Mouse (Mus musculus): ENCODE results near the gene Itpkc. TPM values are rescaled to one million over a fixed set of nuclear protein-coding genes. Genes with fewer than 3 reads are reported as not detected.

Itpkc gene
- polyA plus RNA-seq, 1 experiment = 8.3 TPM

- H3K4me3 ChIP-seq (ENCODE audit: insufficient read depth, low read length) = no peak overlapping the region
- H3K27ac ChIP-seq (ENCODE audit: insufficient read depth, low read length) = no peak overlapping the region
- H3K4me1 ChIP-seq (ENCODE audit: control insufficient read depth, insufficient read depth, low read length) = no peaks in the 10 kb centered on the region
- TF ChIP-seq POLR2A (IDR thresholded peaks at IDR 0.05; ENCODE audit: low read depth, low read length) (no peak), CTCF (IDR thresholded peaks at IDR 0.05; ENCODE audit: borderline replicate concordance, insufficient read depth, low read length) (no peak)
These were observed 14.8 kb upstream of the Itpkc start for GRCm38 (mm10) chr7:27243211-27243610.

- Histone ChIP-seq H3K4me1 (ENCODE audit: control insufficient read depth, insufficient read depth, low read length) (peaks cover 4% of the 10 kb centered on the region; the same call in 1 of the 2 replicates), H3K4me3 (ENCODE audit: insufficient read depth, low read length) (no peak overlapping the region), H3K27ac (ENCODE audit: insufficient read depth, low read length) (no peak overlapping the region)
- TF ChIP-seq CTCF (IDR thresholded peaks at IDR 0.05; ENCODE audit: borderline replicate concordance, insufficient read depth, low read length) = no peak
- TF ChIP-seq POLR2A (IDR thresholded peaks at IDR 0.05; ENCODE audit: low read depth, low read length) = no peak
These were observed 10.1 kb upstream of the Itpkc start for GRCm38 (mm10) chr7:27238568-27238967.

GRCm38 (mm10) chr7:27237527-27237926 lies 9.1 kb upstream of the Itpkc start:
- TF ChIP-seq CTCF (IDR thresholded peaks at IDR 0.05; ENCODE audit: borderline replicate concordance, insufficient read depth, low read length) (no peak), POLR2A (IDR thresholded peaks at IDR 0.05; ENCODE audit: low read depth, low read length) (no peak)
- H3K4me1 ChIP-seq (ENCODE audit: control insufficient read depth, insufficient read depth, low read length) = peaks cover 5% of the 10 kb centered on the region; the same call in 1 of the 2 replicates

GRCm38 (mm10) chr7:27235726-27236125 lies 7.3 kb upstream of the Itpkc start:
- Histone ChIP-seq H3K27ac (ENCODE audit: insufficient read depth, low read length) (no peak overlapping the region), H3K4me3 (ENCODE audit: insufficient read depth, low read length) (no peak overlapping the region), H3K4me1 (ENCODE audit: control insufficient read depth, insufficient read depth, low read length) (peaks cover 7% of the 10 kb centered on the region; the same call in 1 of the 2 replicates)
- no peak for TF ChIP-seq CTCF (IDR thresholded peaks at IDR 0.05; ENCODE audit: borderline replicate concordance, insufficient read depth, low read length)
- TF ChIP-seq POLR2A (IDR thresholded peaks at IDR 0.05; ENCODE audit: low read depth, low read length) = peak; percentile 28

More at GRCm38 (mm10) chr7:27237527-27237926, 9.1 kb upstream of the Itpkc start:
- Histone ChIP-seq H3K4me3 (ENCODE audit: insufficient read depth, low read length) (no peak overlapping the region), H3K27ac (ENCODE audit: insufficient read depth, low read length) (no peak overlapping the region)

- TF ChIP-seq CTCF (IDR thresholded peaks at IDR 0.05; ENCODE audit: borderline replicate concordance, insufficient read depth, low read length) (no peak), POLR2A (IDR thresholded peaks at IDR 0.05; ENCODE audit: low read depth, low read length) (no peak)
- Histone ChIP-seq H3K4me1 (ENCODE audit: control insufficient read depth, insufficient read depth, low read length) (peaks cover 7% of the 10 kb centered on the region; the same call in 1 of the 2 replicates), H3K27ac (ENCODE audit: insufficient read depth, low read length) (peak overlapping the region; percentile 69), H3K4me3 (ENCODE audit: insufficient read depth, low read length) (peak overlapping the region; percentile 54)
These were observed 4.8 kb upstream of the Itpkc start for GRCm38 (mm10) chr7:27233300-27233699.

GRCm38 (mm10) chr7:27232781-27233281 lies 4.4 kb upstream of the Itpkc start, which contains the start of gene Coq8b:
Gene Coq8b, plus strand, starts transcription at chr7:27233023.
- H3K27ac ChIP-seq (ENCODE audit: insufficient read depth, low read length) = peak within 1 kb of the TSS; percentile 98
- peak within 1 kb of the TSS; percentile 54 for H3K4me3 ChIP-seq (ENCODE audit: insufficient read depth, low read length)
- TF ChIP-seq CTCF (IDR thresholded peaks at IDR 0.05; ENCODE audit: borderline replicate concordance, insufficient read depth, low read length) = no peak
- TF ChIP-seq POLR2A (IDR thresholded peaks at IDR 0.05; ENCODE audit: low read depth, low read length) = peak; percentile 79
- peaks cover 7% of the 10 kb centered on the region; the same call in 1 of the 2 replicates for H3K4me1 ChIP-seq (ENCODE audit: control insufficient read depth, insufficient read depth, low read length)

- peaks cover 8% of the 10 kb centered on the region for H3K4me1 ChIP-seq (ENCODE audit: control insufficient read depth, insufficient read depth, low read length)
- H3K4me3 ChIP-seq (ENCODE audit: insufficient read depth, low read length) = no peak overlapping the region
- TF ChIP-seq CTCF (IDR thresholded peaks at IDR 0.05; ENCODE audit: borderline replicate concordance, insufficient read depth, low read length) = no peak
- peak; percentile 54 for TF ChIP-seq POLR2A (IDR thresholded peaks at IDR 0.05; ENCODE audit: low read depth, low read length)
- H3K27ac ChIP-seq (ENCODE audit: insufficient read depth, low read length) = peak overlapping the region; percentile 97
These were observed 3.4 kb upstream of the Itpkc start for GRCm38 (mm10) chr7:27231693-27232331.

- Histone ChIP-seq H3K4me1 (ENCODE audit: control insufficient read depth, insufficient read depth, low read length) (peaks cover 12% of the 10 kb centered on the region), H3K27ac (ENCODE audit: insufficient read depth, low read length) (peak overlapping the region; percentile 97), H3K4me3 (ENCODE audit: insufficient read depth, low read length) (no peak overlapping the region)
- TF ChIP-seq POLR2A (IDR thresholded peaks at IDR 0.05; ENCODE audit: low read depth, low read length) (no peak), CTCF (IDR thresholded peaks at IDR 0.05; ENCODE audit: borderline replicate concordance, insufficient read depth, low read length) (no peak)
These were observed 2.3 kb upstream of the Itpkc start for GRCm38 (mm10) chr7:27230781-27231180.

GRCm38 (mm10) chr7:27228865-27229264 lies 404 bp upstream of the Itpkc start:
- Histone ChIP-seq H3K4me3 (ENCODE audit: insufficient read depth, low read length) (peak overlapping the region; percentile 64), H3K4me1 (ENCODE audit: control insufficient read depth, insufficient read depth, low read length) (peaks cover 20% of the 10 kb centered on the region), H3K27ac (ENCODE audit: insufficient read depth, low read length) (peak overlapping the region; percentile 84)
- no peak for TF ChIP-seq POLR2A (IDR thresholded peaks at IDR 0.05; ENCODE audit: low read depth, low read length)
- no peak for TF ChIP-seq CTCF (IDR thresholded peaks at IDR 0.05; ENCODE audit: borderline replicate concordance, insufficient read depth, low read length)

- H3K4me1 ChIP-seq (ENCODE audit: control insufficient read depth, insufficient read depth, low read length) = peaks cover 18% of the 10 kb centered on the region
- H3K4me3 ChIP-seq (ENCODE audit: insufficient read depth, low read length) = peak overlapping the region; percentile 64
- H3K27ac ChIP-seq (ENCODE audit: insufficient read depth, low read length) = peak overlapping the region; percentile 47
These were observed 785 bp downstream of the Itpkc start for GRCm38 (mm10) chr7:27227676-27228075.

More at GRCm38 (mm10) chr7:27227676-27228075, 785 bp downstream of the Itpkc start:
- TF ChIP-seq CTCF (IDR thresholded peaks at IDR 0.05; ENCODE audit: borderline replicate concordance, insufficient read depth, low read length) (no peak), POLR2A (IDR thresholded peaks at IDR 0.05; ENCODE audit: low read depth, low read length) (no peak)

Measured in embryonic fibroblast, embryonic 13.5 days (primary cell).